Comparison of ENCODE assay signal across 15 mouse cellular contexts in the genomic region with DNA sequence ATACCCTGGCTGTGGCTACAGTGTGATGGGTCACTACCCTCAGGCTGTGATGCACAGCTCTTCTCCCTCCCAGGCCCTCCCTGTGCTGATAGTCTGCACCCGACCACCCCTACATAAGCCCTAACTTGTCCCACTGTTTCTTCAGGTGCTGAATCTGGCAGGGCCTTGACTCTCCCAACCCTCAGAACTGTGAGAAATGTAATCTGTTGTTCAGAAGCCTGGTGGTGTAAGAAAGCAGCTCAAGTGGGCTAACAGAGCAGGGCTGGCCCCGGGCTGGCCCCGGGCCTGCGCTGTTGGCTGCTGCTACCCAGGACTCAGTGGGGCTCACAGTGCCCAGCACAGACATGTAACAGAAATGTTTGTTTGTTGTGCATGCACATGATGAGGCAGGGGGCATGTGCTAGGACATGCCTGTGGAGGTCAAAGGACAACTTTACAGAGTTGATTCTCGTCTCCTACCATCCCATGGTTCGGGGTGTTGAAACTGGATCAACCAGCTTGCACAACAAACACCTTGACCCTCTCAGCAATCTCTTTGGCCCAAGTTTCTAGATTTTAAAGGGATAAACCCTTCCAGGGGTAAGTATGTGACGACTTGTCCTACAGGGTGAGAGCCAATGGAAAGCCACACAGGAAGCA. TPM values are rescaled to one million over a fixed set of nuclear protein-coding genes. Genes with fewer than 3 reads are reported as not detected.
DNase-seq lines count a peak whose midpoint lies in the region; ATAC-seq and TF ChIP-seq lines count a peak whose summit lies in the region.
"Had no signal": no experiment of that assay in that cellular context is flagged by ENCODE, and none has a peak within 500 bp of the region (broad histone marks: within the 10 kb centered on the region; RNA-seq: fewer than 3 reads in every experiment).

No protein-coding gene starts in this region.

- WGBS in liver, embryonic 12.5 days (ENCODE audit: insufficient replicate concordance) = 77% methylated on average over 7 of the region's 7 CpGs
- 77% methylated on average over 7 of the region's 7 CpGs for WGBS in stomach, embryonic 16.5 days
- 79% methylated on average over 7 of the region's 7 CpGs for WGBS in intestine, postnatal 0 days

- TF ChIP-seq CTCF in intestine, postnatal 0 days (IDR thresholded peaks at IDR 0.05; ENCODE audit: low read depth) = no peak

- H3K27ac ChIP-seq in liver, embryonic 12.5 days = no peak overlapping the region
- H3K27ac ChIP-seq in stomach, embryonic 16.5 days (ENCODE audit: low read length) = peak overlapping the region; percentile 43; the same call in 1 of the 2 replicates
- no peak overlapping the region for H3K27ac ChIP-seq in intestine, postnatal 0 days (ENCODE audit: low read depth, low read length)
- H3K27ac ChIP-seq: layer of hippocampus, adult 2 months; neural tube, embryonic 13.5 days had no signal

- H3K9me3 ChIP-seq in liver, embryonic 12.5 days (replicated peaks) = no peaks in the 10 kb centered on the region
- no peaks in the 10 kb centered on the region for H3K9me3 ChIP-seq in stomach, embryonic 16.5 days (replicated peaks; ENCODE audit: control insufficient read depth, low read length)
- no peaks in the 10 kb centered on the region for H3K9me3 ChIP-seq in intestine, postnatal 0 days (ENCODE audit: control insufficient read depth)
- H3K9me3 ChIP-seq: neural tube, embryonic 13.5 days had no signal

- no peaks in the 10 kb centered on the region for H3K36me3 ChIP-seq in liver, embryonic 12.5 days
- H3K36me3 ChIP-seq in stomach, embryonic 16.5 days (ENCODE audit: control insufficient read depth, insufficient read depth, low read length) = no peaks in the 10 kb centered on the region
- no peaks in the 10 kb centered on the region for H3K36me3 ChIP-seq in intestine, postnatal 0 days (ENCODE audit: control insufficient read depth, insufficient read depth)
- H3K36me3 ChIP-seq: neural tube, embryonic 13.5 days had no signal

- no peak overlapping the region for H3K4me3 ChIP-seq in liver, embryonic 12.5 days
- H3K4me3 ChIP-seq in stomach, embryonic 16.5 days (replicated peaks; ENCODE audit: low read length) = no peak overlapping the region
- H3K4me3 ChIP-seq in intestine, postnatal 0 days (ENCODE audit: low read depth, low read length) = no peak overlapping the region
- H3K4me3 ChIP-seq: layer of hippocampus, adult 2 months; neural tube, embryonic 13.5 days had no signal

- H3K4me1 ChIP-seq in liver, embryonic 12.5 days = peaks cover 42% of the 10 kb centered on the region
- H3K4me1 ChIP-seq in stomach, embryonic 16.5 days (ENCODE audit: control insufficient read depth, insufficient read depth, low read length) = peaks cover 55% of the 10 kb centered on the region
- H3K4me1 ChIP-seq in intestine, postnatal 0 days (replicated peaks; ENCODE audit: control insufficient read depth, insufficient read depth, low read length) = peaks cover 4% of the 10 kb centered on the region; the same call in 1 of the 2 replicates

- H3K4me2 ChIP-seq in liver, embryonic 12.5 days = no peak overlapping the region
- no peak overlapping the region for H3K4me2 ChIP-seq in stomach, embryonic 16.5 days (ENCODE audit: low read depth, low read length)
- H3K4me2 ChIP-seq in intestine, postnatal 0 days (replicated peaks; ENCODE audit: low read depth) = no peak overlapping the region
- H3K4me2 ChIP-seq: midbrain, embryonic 11.5 days; neural tube, embryonic 13.5 days had no signal

- DNase-seq in cerebellum, adult 9-11 months = peak; percentile 2
- no peak for DNase-seq in cerebellum, adult 8-10 months
- peak; percentile 34 for DNase-seq in testis, postnatal 10 days (ENCODE audit: low spot score)
- no peak for DNase-seq in testis, postnatal 14 days (ENCODE audit: low spot score)
- DNase-seq in cerebellum, postnatal 4 days (ENCODE audit: low spot score in 2 of 2) = no peak
- DNase-seq: cerebellum, postnatal 25 days; gastrocnemius, postnatal 14 days; left cerebral cortex, postnatal 4 days; right cerebral cortex, postnatal 25 days had no signal

- no peaks in the 10 kb centered on the region for H3K27me3 ChIP-seq in liver, embryonic 12.5 days (replicated peaks)
- H3K27me3 ChIP-seq in stomach, embryonic 16.5 days (ENCODE audit: control insufficient read depth, insufficient read depth, low read length) = no peaks in the 10 kb centered on the region
- no peaks in the 10 kb centered on the region for H3K27me3 ChIP-seq in intestine, postnatal 0 days (replicated peaks; ENCODE audit: control insufficient read depth, insufficient read depth, low read length)
- H3K27me3 ChIP-seq: neural tube, embryonic 13.5 days had no signal

- H3K9ac ChIP-seq in liver, embryonic 12.5 days = no peak overlapping the region
- no peak overlapping the region for H3K9ac ChIP-seq in stomach, embryonic 16.5 days (ENCODE audit: low read length)
- no peak overlapping the region for H3K9ac ChIP-seq in intestine, postnatal 0 days (ENCODE audit: low read depth, low read length)
- H3K9ac ChIP-seq: neural tube, embryonic 13.5 days had no signal

- ATAC-seq in liver, embryonic 12.5 days = 0 out of 2 replicates have a peak, but pooled peaks have one; percentile 16
- no peak for ATAC-seq in stomach, embryonic 16.5 days (ENCODE audit: insufficient read depth, low FRiP score)
- ATAC-seq in intestine, postnatal 0 days = no peak

RNA-seq across cellular contexts. Expression of a gene that starts 10.7 kb away (rescaled TPM):
- 4.2 and 4.3 TPM in 2 replicates for polyA plus RNA-seq in liver, embryonic 12.5 days (2016; fragmentation: Nextera tagmentation; extraction: Ambion mirVana)
- 17.7 and 18.2 TPM in 2 replicates for polyA plus RNA-seq in stomach, embryonic 16.5 days (2015; fragmentation: Nextera tagmentation; extraction: Ambion mirVana)
- polyA plus RNA-seq in intestine, postnatal 0 days (2015; fragmentation: Nextera tagmentation; extraction: Ambion mirVana) = 18.0 and 19.7 TPM in 2 replicates

RNA-seq across cellular contexts. Expression of a gene that starts 59.0 kb away (rescaled TPM):
- polyA plus RNA-seq in liver, embryonic 12.5 days (2016; fragmentation: Nextera tagmentation; extraction: Ambion mirVana) = 0.69 and 0.88 TPM in 2 replicates
- 0.37 and 0.61 TPM in 2 replicates for polyA plus RNA-seq in stomach, embryonic 16.5 days (2015; fragmentation: Nextera tagmentation; extraction: Ambion mirVana)
- polyA plus RNA-seq in intestine, postnatal 0 days (2015; fragmentation: Nextera tagmentation; extraction: Ambion mirVana) = not detected in 2 replicates
- polyA plus RNA-seq: midbrain, embryonic 11.5 days had no signal

Comparison
In these comparisons a context has a peak if more than half of its experiments do, and no peak if none do; other contexts are left out.
1. DNase-seq: peak in cerebellum, adult 9-11 months (single experiment) and testis, postnatal 10 days (single experiment); none in cerebellum, adult 8-10 months (single experiment), testis, postnatal 14 days (single experiment) and cerebellum, postnatal 4 days (0 of 2).